Mouse (Mus musculus) cerebral cortex, adult 2 months (tissue): ENCODE data around the gene Ppp1r14a.

ENCODE experiments used
- WGBS: fragments of 180-500 bp; shearing (Covaris S2); methylation state at CpG from one replicate; pipeline ENCODE4 v1.1.7; 2018; 5-methylcytosine and 5-hydroxymethylcytosine counted together

Ppp1r14a gene

DNA sequence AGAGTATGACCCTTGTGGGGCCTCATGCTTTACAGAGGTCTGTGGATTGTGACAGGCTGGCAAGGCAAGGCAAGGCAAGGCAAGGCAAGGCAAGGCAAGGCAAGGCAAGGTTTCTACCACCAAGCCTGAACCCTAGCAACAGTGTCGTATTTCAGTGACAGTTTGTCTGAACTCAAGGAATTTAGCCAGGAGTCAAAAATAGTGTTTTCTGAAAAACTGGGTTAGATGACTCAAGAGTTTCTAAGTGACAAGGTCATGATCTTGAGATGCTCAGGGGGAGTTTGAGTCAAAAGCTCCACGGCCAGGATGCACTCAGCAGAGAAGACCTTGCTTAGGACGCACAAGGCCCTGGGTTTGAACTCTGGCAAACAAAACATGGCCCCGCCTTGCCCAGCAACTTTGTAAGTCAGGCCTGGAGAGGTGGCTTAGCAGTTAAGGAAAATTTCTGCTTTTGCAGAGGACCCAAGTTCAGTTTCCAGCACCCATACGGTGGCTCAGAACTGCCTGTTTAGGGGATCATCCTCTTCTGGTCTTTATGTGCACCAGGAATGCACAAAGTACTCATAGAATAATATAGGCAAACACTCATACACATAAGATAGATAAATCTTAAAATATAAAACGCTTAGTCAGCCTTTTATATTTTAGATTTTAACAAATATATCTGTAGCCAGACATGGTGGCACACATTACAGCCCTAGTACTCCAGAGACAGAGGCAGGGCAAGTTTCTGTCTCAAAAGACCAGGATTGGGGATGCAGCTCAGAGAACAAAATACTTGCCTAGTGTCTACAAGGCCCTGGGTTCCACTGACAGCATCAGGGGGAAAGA, 46.9 kb downstream of the Ppp1r14a start:
- 83% methylated on average over 6 of the region's 6 CpGs for WGBS

DNA sequence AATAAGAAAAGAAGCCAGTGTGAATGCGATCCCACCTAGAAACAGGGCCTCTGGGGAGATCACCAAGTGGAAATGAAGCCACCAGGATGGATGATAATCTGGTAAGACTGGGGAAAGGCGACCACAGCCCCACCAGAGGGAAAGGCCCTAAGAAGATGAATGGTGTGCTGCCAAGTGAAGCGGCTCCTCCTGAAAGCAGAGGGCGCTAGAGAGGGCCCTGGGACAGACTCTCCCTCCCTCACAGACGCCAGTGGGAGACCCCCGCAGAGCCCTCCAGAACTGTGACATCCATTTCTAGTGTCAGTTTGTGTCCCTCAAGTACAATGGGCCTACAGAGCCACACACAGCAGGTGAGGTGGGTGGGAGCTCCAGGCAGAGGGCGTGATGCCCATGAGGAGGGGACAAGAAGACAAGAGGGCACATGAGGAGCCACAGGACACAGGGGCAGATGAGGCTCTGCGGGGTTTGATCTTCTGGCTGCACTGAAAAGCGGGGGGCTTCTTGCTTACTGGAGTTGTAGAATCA, 47.7 kb downstream of the Ppp1r14a start:
- WGBS = 78% methylated on average over 9 of the region's 9 CpGs

DNA sequence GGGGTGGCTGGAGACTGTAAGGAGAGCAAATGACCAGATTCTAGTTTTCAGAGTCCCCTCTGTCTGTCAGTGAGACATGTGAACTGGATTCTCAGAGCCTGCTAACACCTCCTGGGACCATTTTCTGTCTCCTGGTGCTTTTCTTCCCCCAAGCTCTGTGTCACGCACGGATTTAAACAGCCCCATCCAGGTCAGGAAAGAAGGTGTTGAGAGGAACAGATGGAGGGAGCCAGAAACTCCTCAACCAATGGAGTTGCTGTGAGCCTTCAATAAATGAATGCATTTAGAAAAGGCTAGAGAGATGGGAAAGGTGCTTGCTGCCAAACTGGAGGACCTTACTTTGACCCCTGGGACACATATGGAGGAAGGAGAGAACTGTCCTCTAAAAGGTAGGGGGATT, 48.7 kb downstream of the Ppp1r14a start:
- 51% methylated on average over 2 of the region's 2 CpGs for WGBS

DNA sequence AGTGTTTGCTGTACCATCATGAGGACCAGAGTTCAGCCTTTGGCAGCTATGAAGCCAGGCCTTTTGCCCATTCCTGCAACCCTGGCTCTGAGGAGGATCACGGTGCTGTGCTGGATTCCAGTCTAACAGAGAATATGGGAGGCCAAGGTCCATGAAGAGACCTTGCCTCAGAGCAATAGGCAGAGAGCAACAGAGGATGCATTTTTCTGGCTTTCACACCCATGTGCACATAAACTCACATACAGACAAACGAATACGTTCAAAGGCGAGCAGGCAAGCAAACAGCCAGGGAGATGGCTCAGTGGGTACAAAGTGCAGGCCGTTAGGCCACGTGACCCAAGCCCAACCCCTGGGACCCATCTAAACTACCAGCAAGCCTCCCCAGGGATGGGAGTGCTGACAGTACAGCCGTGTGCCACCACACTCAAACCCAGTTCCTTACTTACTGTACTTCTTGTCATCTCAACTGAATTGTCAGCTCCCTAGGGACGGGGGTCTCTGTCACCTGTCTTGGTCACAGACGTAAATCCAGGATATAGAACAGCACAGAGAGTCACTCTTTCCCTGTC, 49.3 kb downstream of the Ppp1r14a start:
- WGBS = 83% methylated on average over 9 of the region's 9 CpGs

DNA sequence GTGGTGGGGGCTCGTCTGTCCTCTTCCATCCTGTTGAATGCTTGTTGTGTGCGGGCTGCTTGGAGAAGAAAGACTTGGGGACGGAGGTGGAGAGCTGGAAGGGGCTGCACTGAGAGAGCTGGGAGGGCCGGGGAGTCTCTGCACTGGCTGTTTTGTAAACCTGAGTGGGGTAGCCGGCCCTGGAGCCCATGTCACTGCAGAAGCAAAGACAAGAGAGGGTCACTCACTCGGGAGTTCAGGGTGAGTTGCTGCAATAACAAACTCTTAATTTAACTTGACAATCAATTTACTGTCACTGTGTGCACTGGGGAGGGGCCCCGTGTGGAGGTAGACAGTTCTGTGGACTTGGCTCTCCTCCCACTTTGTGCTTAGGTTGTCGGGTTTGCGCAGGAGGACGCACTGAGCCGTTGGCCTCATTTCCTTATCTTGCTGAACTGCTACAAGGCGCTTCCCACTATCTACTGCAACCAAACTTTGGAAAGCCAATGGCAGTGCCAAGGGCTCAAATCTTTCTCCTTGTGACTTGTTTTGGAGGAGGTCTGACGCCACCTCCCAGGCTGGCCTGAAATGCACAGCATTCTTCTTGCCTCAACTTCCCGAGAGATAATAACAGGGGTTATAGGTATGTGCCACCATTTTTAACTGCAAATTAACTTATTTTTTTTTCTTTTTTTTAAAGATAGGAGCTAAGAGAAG, 50.0 kb downstream of the Ppp1r14a start:
- WGBS = 68% methylated on average over 14 of the region's 14 CpGs

DNA sequence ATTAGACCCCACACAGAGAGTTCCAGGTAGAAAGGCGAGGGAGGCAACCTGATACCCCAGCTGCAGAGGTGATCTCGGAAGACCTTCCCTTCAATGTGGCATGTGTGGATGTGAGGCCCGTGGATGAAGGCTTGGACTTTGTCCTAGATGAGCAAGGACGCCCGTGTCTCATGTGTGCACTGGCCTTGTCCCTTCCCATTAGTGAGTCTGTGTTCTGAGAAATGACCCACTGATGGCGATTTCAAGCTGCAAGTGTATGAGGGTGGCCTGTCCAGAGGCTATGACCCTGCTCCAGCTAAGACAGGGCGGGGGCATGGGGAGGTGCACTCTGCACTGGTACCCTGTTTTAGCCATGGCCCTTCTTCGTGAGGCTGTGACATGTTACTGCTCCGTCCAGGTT, 51.1 kb downstream of the Ppp1r14a start:
- WGBS = 92% methylated on average over 9 of the region's 9 CpGs

DNA sequence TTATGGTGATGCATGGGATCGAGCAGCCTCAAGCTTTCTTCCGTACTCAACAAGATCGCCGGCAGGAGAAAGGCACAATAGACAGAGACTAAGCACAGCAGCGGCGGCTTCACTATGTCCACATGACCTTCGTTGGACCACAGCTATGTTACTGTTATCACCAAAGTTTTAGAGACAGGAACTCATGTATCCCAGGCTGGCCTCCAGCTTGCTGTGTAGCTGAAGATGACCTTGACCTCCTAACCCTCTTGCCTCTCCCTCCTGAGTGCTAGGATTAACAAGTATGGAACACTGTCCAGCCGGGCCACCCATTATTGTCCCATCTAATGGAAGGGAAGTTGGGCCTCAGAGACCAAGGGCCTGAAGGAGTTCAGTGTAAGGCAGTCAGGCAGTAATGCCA, 51.7 kb downstream of the Ppp1r14a start:
- 87% methylated on average over 8 of the region's 8 CpGs for WGBS

DNA sequence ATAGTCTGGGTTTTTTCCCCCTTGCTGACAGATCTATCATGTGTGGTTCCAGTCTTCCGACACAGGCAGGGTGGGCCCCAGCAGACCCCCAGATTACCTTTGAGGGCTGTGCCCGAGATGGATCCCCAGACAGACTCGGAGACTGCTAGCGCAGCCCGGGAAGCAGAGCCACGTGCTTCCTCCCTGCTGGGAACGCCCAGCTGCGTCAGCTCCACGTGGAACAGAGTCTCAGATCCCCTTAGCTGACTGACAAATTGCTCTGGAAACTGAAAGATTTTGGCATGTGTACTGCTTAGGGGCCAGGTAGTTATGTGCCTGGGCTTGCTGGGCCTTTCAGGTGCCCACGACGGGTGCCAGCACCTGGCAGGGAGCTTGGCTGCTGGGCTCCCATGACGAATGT, 52.6 kb downstream of the Ppp1r14a start:
- WGBS = 53% methylated on average over 12 of the region's 12 CpGs

DNA sequence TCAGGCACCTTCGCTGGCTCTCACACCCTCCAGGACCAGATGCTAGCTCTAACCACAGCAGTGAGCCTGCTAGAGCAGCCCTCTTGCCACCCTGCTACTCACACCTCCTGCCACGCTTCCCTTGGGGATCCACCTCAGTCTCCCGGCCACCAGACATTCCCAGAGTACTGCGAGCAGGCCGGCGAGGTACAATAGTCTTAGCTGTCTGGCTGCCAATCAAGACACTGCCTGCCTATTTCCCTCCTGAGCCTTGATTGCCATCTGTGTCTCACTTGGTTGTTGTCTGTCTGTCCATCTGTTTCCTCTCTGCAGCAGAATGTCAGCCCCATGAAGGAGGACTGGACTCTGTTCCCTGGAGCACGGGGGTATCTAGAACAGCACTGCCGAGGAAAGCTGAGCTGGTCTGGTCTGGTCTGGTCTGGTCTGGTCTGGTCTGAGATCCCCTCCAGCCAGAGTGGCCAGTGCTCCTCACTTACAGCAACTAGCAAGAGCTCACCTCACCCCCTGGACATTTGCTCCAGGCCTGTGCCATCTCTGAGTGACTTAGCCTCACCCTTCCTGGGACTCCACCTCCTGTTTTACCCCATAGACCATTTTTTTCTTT, 53.5 kb downstream of the Ppp1r14a start:
- 41% methylated on average over 8 of the region's 8 CpGs for WGBS
